Mouse (Mus musculus) heart, adult 9 months (tissue): Measurements from ENCODE around the gene Abr.

Source experiments
- DNase-seq, 2 experiments: peaks; one replicate each; pipeline ENCODE4 v3.0.0; 2022; ENCODE audit warnings: low spot score in 2 of 2

Gene Abr

DNA sequence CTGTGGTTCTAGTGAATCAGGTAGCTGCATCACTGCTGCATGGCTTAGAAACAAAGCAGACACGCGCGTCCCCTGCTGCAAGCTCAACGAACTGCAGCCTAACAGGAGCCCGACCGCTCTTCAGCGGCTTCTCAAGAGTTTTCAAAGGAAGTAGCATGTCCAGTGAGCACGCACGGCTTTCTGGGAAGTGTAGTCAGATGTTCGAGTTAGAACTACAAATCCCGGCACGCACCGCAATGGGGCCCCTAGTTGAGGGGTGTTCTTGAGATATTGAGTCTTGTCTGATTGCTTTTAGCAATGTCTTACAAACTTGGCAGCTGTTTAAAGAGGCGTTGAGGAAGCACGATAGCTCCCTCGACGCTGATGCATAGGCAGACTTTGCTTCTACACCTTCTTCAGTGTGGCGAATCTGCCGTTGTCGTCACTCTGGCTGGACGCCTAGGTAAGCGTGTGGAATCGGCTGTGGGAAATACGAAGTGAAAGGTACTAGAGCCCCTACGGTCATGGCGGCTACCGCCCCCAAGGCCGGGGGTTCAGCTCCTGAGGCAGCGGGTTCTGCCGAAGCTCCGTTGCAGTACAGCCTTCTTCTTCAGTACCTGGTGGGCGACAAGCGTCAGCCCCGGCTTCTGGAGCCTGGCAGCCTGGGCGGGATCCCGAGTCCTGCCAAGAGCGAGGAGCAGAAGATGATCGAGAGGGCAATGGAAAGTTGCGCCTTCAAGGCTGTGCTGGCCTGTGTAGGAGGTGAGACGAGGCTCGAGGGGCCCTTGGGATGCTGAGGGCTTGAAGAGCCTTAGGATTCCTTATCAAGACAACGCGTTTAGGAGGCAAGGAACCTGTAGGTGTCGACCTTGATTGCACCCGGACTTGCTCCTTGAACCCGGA lies 215.2 kb downstream of the Abr start, which contains the start of gene Timm22:
Gene Timm22 (plus strand): TSS at position 251 of the 882 bp plus-strand sequence.
- DNase-seq, result peak; percentile 95 to 97

- DNase-seq, result no peak
Measured at GRCm38 (mm10) chr11:76405626-76406264, 216.4 kb downstream of the Abr start.

- no peak for DNase-seq
Measured at GRCm38 (mm10) chr11:76405113-76405512, 217.0 kb downstream of the Abr start.

DNA sequence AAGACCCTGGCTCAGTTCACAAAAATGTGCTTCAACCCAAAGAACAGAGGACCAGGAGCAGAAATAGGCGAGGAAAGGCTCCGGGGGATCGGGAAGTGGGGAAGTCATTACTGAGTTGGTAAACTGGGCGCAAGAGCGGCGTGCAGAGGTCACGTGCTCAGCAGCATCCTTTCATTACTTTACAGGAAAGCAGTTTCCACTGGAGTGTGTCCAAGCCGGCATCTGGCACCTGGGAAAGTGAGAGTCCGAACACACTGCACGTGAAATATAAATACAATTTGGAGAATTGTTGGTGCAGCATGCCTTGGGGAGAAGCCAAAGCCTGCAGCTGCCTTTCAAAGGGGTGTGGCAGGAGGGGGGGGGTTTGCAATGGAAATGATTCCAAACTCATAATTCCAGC lies 220.7 kb downstream of the Abr start:
- no peak for DNase-seq

GRCm38 (mm10) chr11:76399587-76400330 lies 222.4 kb downstream of the Abr start:
- peak; percentile 48 to 57 for DNase-seq

DNA sequence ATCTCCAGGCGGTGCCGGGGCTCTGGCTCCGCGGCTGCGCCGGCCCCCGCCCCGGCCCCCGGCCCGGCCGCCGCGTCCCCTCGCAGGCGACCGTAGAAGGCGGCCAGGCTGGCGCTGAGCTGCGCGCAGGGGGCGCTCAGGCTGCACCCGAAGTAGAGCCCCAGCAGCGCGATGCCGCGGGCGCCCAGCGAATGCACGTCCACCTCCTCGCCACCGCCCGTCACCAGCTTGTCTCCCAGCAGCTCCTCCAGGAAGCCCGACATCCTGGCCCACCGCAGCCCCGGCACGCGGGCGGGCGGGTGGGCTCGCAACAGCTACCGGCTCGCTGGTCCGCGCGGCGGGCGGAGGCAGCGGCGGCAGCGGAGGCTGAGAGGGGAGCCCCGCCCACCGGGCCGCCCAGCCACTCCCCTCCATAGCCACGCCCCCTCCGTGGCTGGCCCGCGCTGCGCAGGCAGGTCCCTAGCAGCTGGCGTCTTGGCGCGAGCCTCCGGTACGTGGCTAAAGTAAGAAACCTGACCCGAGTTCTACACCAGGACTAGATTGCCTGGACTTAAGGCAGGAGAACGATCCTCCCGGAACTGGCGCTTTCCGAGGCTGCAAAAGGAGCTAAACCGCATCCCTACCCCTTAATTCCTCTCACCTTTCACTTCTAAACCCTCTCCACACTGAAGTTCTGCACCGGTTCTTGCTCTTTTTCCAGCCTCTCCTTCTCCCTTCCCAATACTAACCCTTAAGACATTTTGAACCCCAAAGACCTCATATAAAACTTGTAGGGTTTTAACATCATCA lies 223.1 kb downstream of the Abr start, which contains the start of gene Nxn:
Gene Nxn (minus strand): TSS at position 343 of the 789 bp plus-strand sequence.
- DNase-seq, result peak; percentile 92 to 94

GRCm38 (mm10) chr11:76398312-76398797 lies 223.8 kb downstream of the Abr start:
- no peak for DNase-seq

DNA sequence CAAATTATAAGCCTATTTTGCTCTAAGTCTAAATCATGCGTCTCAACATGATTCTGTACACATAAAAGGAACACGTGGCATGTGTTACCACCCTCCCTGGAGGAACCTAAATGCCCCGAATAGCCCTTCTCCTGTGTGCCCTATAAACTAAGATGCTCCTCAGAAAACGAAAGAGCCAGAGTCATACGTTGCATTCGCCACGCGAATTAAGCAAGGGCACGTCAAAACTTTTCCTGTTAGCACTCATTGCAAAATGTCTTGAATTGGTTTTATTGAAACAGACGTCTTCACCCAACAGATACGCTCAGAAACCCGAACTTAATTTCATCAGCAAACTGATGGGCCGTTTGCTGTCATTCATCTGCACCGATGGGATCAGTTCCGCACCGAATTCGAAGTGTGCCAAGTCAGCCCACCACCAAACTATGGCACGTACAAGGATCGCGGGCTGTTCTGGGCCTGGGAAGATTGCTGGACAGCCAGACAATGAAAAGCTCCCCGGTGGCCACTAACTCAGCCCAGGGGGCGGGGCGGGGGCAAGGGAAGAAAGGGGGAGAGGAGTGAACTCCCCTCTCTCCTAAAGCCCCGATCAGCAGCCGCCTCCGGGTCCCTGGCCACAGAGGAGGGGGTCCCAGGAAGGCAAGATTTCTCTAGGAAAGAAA lies 224.3 kb downstream of the Abr start:
- peak in 1 of 2 experiments; percentile 22 for DNase-seq

GRCm38 (mm10) chr11:76392996-76393395 lies 229.1 kb downstream of the Abr start:
- no peak for DNase-seq

GRCm38 (mm10) chr11:76392532-76392931 lies 229.6 kb downstream of the Abr start:
- no peak for DNase-seq

DNA sequence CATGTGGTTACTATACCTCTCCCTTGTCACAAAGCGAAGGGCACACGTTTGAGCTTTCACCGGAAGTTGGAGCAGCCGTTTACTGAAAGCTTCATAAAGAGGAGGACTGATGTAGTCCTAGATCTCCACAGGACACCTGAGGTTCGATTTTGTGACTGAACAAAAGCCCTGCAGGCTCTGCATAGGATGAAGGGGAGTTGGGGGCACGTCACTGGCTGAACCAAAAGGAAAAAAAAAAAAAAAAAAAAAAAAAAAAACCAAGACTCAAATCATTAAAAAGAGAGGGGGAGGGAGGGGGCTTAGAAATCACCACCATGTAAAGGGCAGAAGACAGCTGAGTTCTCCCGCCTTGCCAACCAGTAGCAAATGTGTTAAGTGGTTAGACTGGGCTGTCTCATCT lies 233.4 kb downstream of the Abr start:
- DNase-seq, result no peak

- no peak for DNase-seq
Measured at GRCm38 (mm10) chr11:76387097-76387496, 235.0 kb downstream of the Abr start.

DNA sequence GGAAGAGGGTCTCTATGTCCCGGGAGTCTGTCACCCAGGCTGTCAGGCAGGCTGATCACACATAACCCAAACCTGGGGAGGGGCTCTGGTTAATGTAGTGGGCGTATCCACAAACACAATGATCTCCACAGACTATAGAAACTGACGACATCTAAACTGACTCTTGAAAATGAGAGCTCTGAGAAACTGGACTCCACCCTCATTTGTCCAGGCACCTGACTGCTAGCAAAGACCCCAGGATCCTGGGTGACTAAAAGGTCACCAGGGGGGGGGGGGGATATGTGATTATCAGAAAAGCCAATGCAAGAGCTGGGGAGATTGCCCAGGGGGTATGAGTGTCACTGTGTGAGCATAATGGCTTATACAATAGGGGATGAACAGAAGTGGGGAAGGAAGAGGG lies 236.4 kb downstream of the Abr start:
- no peak for DNase-seq

DNA sequence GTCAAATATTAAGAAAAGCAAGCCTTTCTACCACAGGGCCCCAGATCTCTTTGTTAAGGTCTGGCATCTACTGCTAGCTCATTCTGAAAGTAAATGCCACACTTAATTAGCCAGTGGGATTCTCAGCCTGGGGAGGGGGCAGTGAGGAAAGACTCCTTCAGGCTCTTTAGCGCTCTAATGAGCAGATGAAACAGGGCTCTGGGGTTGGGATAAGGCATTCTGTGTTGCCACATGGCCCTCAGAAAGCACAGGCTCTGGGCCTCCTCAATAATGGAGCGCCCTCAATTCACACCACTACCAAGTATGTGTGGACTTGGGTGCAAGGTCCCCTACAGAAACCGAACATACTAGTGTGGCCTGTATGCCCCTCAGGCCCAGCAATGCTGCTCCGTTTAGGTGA lies 237.1 kb downstream of the Abr start:
- DNase-seq, result no peak

GRCm38 (mm10) chr11:76384307-76384706 lies 237.8 kb downstream of the Abr start:
- DNase-seq, result no peak

DNA sequence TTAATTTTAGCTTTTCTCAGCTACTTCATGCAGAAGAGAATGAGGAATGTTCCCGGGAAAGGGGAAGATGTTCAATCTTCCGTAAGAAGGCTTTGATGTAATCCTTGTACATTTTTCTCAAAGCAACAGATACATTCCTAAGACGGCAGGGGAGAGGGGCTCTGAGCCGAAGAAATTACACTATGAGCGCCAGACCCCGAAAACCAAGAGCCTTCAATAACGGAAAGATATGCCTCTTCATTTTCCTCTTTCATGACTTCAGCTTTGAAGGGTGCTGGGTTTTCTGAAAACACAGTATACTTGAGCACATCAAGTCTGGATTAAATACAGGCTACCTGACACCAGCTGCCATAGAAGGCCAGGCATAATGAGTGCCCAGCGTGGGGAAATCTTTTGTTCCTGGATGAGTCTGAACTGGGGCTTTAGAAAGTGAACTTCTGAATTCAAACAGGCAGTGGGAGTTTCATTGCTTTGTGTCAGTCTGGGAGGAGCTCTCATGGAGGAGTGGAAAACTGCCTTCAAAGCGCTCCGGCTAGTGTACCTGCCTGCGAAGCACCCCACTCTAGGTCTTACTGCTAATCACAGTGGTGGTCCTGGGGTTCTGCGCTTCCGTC lies 239.3 kb downstream of the Abr start:
- no peak for DNase-seq

DNA sequence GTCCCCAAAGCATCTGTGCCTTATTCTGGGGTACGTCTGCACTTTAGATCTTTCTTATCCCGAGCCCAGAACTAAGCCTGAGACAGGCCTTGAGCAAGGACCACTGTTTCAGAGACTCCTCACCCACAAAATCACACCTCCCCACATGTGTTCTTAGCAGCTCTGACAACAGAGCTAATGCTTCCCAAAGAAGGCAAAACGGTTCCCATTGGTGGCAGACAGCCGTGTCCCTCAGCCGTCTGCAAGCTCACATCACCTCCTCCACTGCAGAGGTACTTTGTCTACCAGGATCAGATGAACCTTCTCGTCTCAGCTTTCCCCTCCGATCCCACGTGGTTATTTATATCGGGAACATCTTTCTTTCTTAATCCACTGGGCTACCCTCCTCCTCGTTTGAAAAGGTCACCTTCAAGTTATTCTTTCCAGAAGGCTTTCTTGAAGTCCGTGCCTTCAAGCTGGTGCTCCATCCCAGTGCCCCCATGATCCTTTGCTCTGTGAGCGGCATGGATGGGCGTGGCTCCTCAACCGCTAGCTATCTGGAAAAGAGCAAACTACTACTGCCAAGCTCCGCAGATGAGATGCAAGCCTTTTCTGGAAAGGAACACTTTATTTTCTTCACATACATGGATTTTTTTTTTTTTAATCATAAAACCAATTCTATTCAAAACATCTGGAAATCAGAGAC lies 240.8 kb downstream of the Abr start:
- DNase-seq, result no peak

- peak; percentile 82 to 84 for DNase-seq
Measured at GRCm38 (mm10) chr11:76379921-76380544, 242.1 kb downstream of the Abr start.

DNA sequence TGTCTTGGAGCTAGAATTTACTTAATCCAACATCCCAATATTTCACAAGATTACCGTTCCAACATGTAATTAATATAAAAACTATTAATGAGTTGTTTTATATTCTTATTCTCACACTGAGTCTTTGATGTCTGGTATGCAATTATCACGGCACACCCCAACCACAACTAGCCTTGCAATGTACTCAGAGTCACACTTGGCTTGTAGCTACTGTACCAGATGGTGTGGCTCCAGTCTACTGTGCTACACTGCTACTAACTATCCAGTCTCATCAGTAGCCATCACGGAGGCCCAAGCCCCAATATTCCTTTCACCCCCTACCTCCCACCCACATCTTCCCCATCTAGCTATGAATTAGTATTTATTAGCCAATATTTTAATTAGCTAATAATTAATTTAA lies 245.7 kb downstream of the Abr start:
- DNase-seq, result no peak
